Mouse (Mus musculus) spleen, adult 2 months (tissue): ENCODE results near the gene Appl2. TPM values are rescaled to one million over a fixed set of nuclear protein-coding genes. Genes with fewer than 3 reads are reported as not detected.
A peak's percentile ranks its signal among the peaks of the same experiment; 100 is the strongest.

Experiments
- DNase-seq, 2 experiments: peaks; one replicate each; pipeline versions ENCODE4 v3.0.0 to v3.0.0-alpha.2; 2012 to 2021; ENCODE audit warnings: low spot score in 2 of 2, low read depth in 1 of 2
- H3K27ac ChIP-seq: fragments of 200-500 bp; 2 replicates; pipeline ENCODE4 v1.5.1; 2012; ENCODE audit warnings: low read length, inconsistent platforms; ENCODE audit not compliant: insufficient read depth
- H3K27me3 ChIP-seq: fragments of 200-500 bp; 2 replicates; pipeline ENCODE4 v1.6.1; 2012; ENCODE audit warnings: mild to moderate bottlenecking, moderate library complexity, low read length, inconsistent platforms; ENCODE audit not compliant: control insufficient read depth, insufficient read depth
- H3K36me3 ChIP-seq: fragments of 200-500 bp; 2 replicates; pipeline ENCODE4 v1.6.1; 2012; ENCODE audit warnings: mild to moderate bottlenecking, low read length, inconsistent platforms; ENCODE audit not compliant: control insufficient read depth, insufficient read depth
- H3K4me1 ChIP-seq: fragments of 200-500 bp; 2 replicates; pipeline ENCODE4 v1.6.1; 2011; ENCODE audit warnings: inconsistent platforms; ENCODE audit not compliant: control insufficient read depth, insufficient read depth, insufficient read length
- H3K4me3 ChIP-seq: fragments of 200-500 bp; 2 replicates; pipeline ENCODE4 v1.5.1; 2011; ENCODE audit warnings: mild to moderate bottlenecking, inconsistent platforms; ENCODE audit not compliant: insufficient read depth, insufficient read length; ENCODE audit errors: extremely low read depth
- CTCF ChIP-seq: fragments of 200-500 bp; IDR thresholded peaks from 2 replicates; pipeline ENCODE4 v1.5.1; 2011; ENCODE audit warnings: mild to moderate bottlenecking, inconsistent platforms; ENCODE audit not compliant: insufficient read depth, insufficient read length, insufficient replicate concordance; ENCODE audit errors: extremely low read depth
- POLR2A ChIP-seq: fragments of 200-500 bp; IDR thresholded peaks from 2 replicates; pipeline ENCODE4 v1.6.1; 2011; ENCODE audit warnings: low read depth, low read length, inconsistent platforms
- WGBS: fragments of 180-500 bp; shearing (Covaris S2); methylation state at CpG from one replicate; pipeline ENCODE4 v1.1.7; 2018; 5-methylcytosine and 5-hydroxymethylcytosine counted together
- polyA plus RNA-seq: library from polyadenylated mRNA; depleted of rRNA; stranded (reverse); fragments of >200 nt; gene quantifications from 2 replicates; pipeline ENCODE4 v1.2.3, GENCODE M21; 2012; rRNA removed

Gene Appl2
- polyA plus RNA-seq, 1 experiment, result 11.7 TPM

DNA sequence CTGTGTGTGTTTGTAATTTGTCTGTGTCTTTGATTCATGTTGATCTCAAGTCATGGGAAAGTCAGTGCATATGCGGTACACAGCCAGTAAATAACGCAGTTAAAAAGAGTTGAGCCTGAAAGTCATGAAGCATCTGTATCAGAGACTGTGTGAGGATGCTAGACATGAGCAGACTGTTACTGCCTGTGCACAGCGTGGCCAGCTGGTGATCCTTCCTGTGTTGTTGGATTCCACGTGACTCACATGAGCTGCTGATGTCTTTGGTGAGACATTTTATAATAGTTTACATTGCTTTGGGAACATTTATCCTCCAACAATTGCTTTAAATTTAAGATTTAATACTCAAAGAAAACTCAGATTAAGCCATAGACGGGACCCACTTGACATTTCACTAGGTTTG, 54.0 kb downstream of the Appl2 start:
- DNase-seq, result no peak
- Histone ChIP-seq H3K4me1 (no peaks in the 10 kb centered on the region), H3K27ac (no peak overlapping the region), H3K4me3 (no peak overlapping the region), H3K36me3 (peaks cover 43% of the 10 kb centered on the region), H3K27me3 (no peaks in the 10 kb centered on the region)
- whole genome bisulfite sequencing, result 96% methylated on average over 5 of the region's 5 CpGs
- TF ChIP-seq POLR2A (no peak), CTCF (no peak)

DNA sequence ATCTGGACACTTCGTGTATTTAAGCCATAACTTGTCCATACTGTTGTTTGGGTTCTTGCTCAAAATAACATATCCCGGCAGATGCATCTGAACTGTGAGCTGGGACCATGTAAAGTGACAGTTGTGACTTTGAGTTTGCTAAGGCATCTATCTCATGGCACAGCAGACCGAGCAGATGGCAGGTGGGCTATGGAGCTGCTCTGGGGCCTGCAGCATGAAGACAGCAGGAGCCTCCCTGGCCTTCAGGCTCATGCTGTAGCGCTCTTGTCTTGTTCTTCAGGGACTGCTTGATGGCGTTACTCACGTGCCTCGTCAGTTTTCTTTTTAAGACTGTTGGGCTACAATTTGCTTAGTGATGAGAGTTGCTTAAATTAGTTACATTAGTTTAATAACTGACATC, 55.9 kb downstream of the Appl2 start:
- WGBS, result 96% methylated on average over 7 of the region's 7 CpGs
- H3K36me3 ChIP-seq, result peaks cover 47% of the 10 kb centered on the region
- H3K27ac ChIP-seq, result no peak overlapping the region
- DNase-seq, result no peak
- TF ChIP-seq POLR2A, result no peak
- no peak for TF ChIP-seq CTCF
- H3K27me3 ChIP-seq, result no peaks in the 10 kb centered on the region
- H3K4me3 ChIP-seq, result no peak overlapping the region
- H3K4me1 ChIP-seq, result no peaks in the 10 kb centered on the region

GRCm38 (mm10) chr10:83590801-83591200, 57.7 kb downstream of the Appl2 start:
- Histone ChIP-seq H3K4me1 (no peaks in the 10 kb centered on the region), H3K36me3 (peaks cover 52% of the 10 kb centered on the region), H3K27me3 (no peaks in the 10 kb centered on the region), H3K4me3 (no peak overlapping the region), H3K27ac (no peak overlapping the region)
- TF ChIP-seq POLR2A, result no peak
- no peak for TF ChIP-seq CTCF
- 75% methylated on average over 6 of the region's 6 CpGs for WGBS
- DNase-seq, result peak in 1 of 2 experiments; percentile 1

- Histone ChIP-seq H3K36me3 (peaks cover 32% of the 10 kb centered on the region), H3K4me1 (no peaks in the 10 kb centered on the region), H3K27me3 (no peaks in the 10 kb centered on the region), H3K27ac (0 out of 2 replicates have a peak overlapping the region, but pooled peaks have one; percentile 9), H3K4me3 (no peak overlapping the region)
- TF ChIP-seq POLR2A (no peak), CTCF (no peak)
- 70% methylated on average over 7 of the region's 7 CpGs for WGBS
- DNase-seq, result no peak
Observed at GRCm38 (mm10) chr10:83565449-83566441, 82.8 kb downstream of the Appl2 start.

GRCm38 (mm10) chr10:83563005-83563404, 85.5 kb downstream of the Appl2 start:
- Histone ChIP-seq H3K36me3 (peaks cover 43% of the 10 kb centered on the region), H3K27me3 (no peaks in the 10 kb centered on the region), H3K4me1 (no peaks in the 10 kb centered on the region), H3K4me3 (no peak overlapping the region), H3K27ac (no peak overlapping the region)
- DNase-seq, result no peak
- TF ChIP-seq POLR2A (no peak), CTCF (no peak)

Other genes with a start within 250 kb of the Appl2 start
- 0.28 and 0.53 TPM in 2 replicates for gene Aldh1l2, start 114.6 kb downstream of the Appl2 start, polyA plus RNA-seq
- 2.1 and 2.6 TPM in 2 replicates for gene Washc4, start 105.0 kb downstream of the Appl2 start, polyA plus RNA-seq
- 0.16 and 0.46 TPM in 2 replicates for gene 1500009L16Rik, start 74.1 kb upstream of the Appl2 start, polyA plus RNA-seq